Mouse (Mus musculus) layer of hippocampus, adult 18-20 months (tissue): ENCODE measurements at regions not wholly inside any gene's neighbourhood (a gene's known extent, or its start where the extent isn't known, plus 50 kb on each side); places are given as distances from the start of the nearest gene placed in this dataset.

Experiments used
- DNase-seq, 2 experiments: peaks; one replicate each; pipeline ENCODE4 v3.0.0; 2022; ENCODE audit warnings: low spot score in 2 of 2

GRCm38 (mm10) chr17:54214804-54215203 lies 84.0 kb downstream of the Slc5a7 start:
- no peak for DNase-seq

- no peak for DNase-seq
Measured at GRCm38 (mm10) chr17:54201710-54202109, 97.1 kb downstream of the Slc5a7 start.

GRCm38 (mm10) chr17:54192231-54192573 lies 106.6 kb downstream of the Slc5a7 start:
- no peak for DNase-seq

GRCm38 (mm10) chr17:54191526-54192230 lies 107.2 kb downstream of the Slc5a7 start:
- peak; percentile 3 to 20 for DNase-seq

GRCm38 (mm10) chr17:54188997-54189553 lies 109.8 kb downstream of the Slc5a7 start:
- DNase-seq, result no peak

GRCm38 (mm10) chr17:54182073-54182472 lies 116.8 kb downstream of the Slc5a7 start:
- no peak for DNase-seq

GRCm38 (mm10) chr17:54180563-54180962 lies 118.3 kb downstream of the Slc5a7 start:
- no peak for DNase-seq

GRCm38 (mm10) chr17:54170762-54171161 lies 128.1 kb downstream of the Slc5a7 start:
- DNase-seq, result no peak

GRCm38 (mm10) chr17:54168039-54168438 lies 130.8 kb downstream of the Slc5a7 start:
- DNase-seq, result no peak

- no peak for DNase-seq
Measured at GRCm38 (mm10) chr17:54162383-54162782, 136.5 kb downstream of the Slc5a7 start.

- DNase-seq, result no peak
Measured at GRCm38 (mm10) chr17:54158753-54159152, 140.1 kb downstream of the Slc5a7 start.

GRCm38 (mm10) chr17:54158330-54158729 lies 140.5 kb downstream of the Slc5a7 start:
- DNase-seq, result no peak

GRCm38 (mm10) chr17:54155801-54156200 lies 143.0 kb downstream of the Slc5a7 start:
- DNase-seq, result no peak

GRCm38 (mm10) chr17:54154536-54154935 lies 144.3 kb downstream of the Slc5a7 start:
- DNase-seq, result no peak
